Mouse (Mus musculus): ENCODE measurements around the gene Abhd16a.
A peak's percentile ranks its signal among the peaks of the same experiment; 100 is the strongest.

The Abhd16a gene

DNA sequence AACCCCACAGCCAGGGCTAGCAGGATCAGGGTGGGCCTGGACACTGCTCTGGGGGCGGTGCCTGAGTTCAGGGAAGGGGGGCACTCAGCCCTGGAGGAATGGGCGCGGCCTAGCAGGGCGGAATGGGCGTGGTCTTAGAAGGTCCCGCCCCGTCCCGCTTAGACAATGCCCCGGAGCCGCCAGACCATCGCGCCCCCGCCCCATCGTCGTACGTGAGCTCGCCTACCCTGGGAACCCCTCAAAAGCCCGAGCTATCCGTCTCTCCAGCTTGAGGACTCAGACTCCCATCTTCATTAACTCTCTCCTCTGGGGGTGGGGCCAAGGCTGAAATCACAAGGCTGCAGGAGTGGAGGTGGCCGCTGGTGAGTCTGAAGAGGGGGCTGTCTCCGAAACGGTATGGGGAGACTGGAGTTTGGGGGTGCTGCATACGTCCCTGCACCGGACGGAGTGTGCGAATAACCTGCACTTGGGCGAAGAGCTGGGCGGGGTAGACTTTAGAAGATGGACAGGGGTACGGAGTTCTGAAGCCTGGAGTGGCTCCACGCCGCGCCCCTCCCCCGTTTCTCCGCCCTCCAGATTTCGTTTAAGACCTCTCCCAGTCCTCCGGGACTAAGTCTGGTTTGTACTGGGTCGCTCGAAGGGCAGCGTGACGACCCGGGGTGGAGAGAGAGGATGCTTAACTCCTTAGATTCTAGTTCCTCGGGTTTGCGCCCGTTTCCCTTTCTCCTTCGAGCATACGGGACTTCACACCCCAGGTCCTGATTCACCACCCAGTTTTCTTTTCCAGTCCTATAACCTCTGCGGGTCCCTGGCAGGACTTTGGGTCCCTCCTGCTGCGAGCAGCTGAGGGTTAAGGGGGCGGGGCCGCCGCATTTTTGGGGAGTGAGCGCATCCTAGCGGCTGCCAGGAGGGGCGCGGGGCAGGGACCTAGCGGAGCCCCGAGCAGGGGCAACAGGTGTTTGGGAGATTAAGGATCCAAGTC, 29.9 kb upstream of the Abhd16a start, which contains the start of gene Ddah2:
TSS of gene Ddah2 (plus strand) at position 125 of the 982 bp plus-strand sequence.
- peak; percentile 94 for DNase-seq (ENCODE audit: extremely low spot score, low spot score)

DNA sequence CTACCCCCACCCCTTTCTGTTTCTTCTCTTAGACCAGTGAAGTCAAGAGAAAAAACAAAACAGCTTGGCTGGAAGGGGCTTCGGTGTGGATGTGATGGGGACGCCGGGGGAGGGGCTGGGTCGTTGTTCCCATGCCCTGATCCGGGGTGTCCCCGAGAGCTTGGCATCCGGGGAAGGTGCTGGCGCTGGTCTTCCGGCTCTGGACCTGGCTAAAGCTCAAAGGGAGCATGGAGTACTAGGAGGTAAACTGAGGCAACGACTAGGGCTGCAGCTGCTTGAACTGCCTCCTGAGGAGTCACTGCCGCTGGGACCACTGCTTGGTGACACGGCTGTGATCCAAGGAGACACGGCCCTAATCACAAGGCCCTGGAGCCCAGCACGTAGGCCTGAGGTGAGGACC, 29.0 kb upstream of the Abhd16a start:
- DNase-seq (ENCODE audit: extremely low spot score, low spot score): no peak

DNA sequence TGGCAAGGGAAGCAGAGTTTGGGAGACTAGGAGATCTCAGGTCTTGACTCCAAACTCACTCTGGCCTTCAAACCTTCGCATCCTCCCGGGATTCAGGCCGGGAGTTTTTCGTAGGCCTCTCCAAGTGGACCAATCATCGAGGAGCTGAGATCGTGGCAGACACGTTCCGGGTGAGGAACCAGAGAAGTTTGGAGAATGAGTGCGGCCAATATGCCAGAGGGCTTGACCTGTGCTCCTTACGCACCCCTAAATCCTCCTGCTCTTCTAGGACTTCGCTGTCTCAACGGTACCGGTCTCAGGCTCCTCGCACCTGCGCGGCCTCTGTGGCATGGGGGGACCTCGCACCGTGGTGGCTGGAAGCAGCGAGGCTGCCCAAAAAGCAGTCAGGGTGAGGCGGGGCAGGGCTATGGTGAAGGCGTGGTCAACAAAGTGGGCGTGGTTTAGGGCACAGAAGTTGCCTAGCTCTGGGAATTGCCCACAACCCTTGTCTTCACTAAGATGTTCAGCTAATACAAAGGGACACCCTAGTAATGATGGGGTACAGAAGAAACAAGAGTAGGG, 28.2 kb upstream of the Abhd16a start:
- no peak for DNase-seq (ENCODE audit: extremely low spot score, low spot score)

DNA sequence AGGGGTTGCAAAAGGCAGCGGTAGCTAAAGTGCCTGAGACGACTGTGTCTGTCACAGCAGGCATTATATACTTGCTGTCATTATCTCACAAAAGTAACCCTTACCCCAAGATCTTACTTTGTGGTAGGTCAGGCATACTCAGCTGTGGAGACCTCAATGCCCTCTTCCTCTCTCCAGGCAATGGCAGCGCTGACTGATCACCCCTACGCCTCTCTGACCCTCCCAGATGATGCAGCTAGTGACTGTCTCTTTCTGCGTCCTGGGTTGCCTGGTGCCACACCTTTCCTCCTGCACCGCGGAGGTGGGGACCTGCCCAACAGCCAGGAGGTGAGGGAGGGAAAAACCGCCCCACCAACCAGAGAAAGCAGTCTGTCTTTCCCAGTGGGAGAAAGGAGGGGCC, 27.8 kb upstream of the Abhd16a start:
- no peak for DNase-seq (ENCODE audit: extremely low spot score, low spot score)

DNA sequence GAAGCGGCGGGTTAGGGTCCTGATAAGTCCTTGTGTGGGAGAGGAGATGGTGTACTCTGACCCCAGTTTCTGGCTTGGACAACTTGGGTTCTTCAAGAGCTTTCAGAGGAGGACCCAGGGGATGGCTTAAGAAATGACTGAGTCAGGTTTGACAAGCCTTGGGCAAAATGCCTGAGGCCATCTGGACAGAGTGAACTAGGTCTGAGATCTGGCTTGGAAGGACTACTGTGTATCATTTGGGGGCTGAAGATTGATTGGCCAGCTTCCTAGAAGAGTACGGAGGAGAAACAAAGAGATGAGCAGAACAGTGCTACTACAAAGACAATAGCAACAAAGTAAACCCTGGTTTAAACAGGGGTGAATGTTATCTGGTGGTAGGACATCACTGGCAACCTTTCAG, 25.6 kb upstream of the Abhd16a start:
- DNase-seq (ENCODE audit: extremely low spot score, low spot score): no peak

DNA sequence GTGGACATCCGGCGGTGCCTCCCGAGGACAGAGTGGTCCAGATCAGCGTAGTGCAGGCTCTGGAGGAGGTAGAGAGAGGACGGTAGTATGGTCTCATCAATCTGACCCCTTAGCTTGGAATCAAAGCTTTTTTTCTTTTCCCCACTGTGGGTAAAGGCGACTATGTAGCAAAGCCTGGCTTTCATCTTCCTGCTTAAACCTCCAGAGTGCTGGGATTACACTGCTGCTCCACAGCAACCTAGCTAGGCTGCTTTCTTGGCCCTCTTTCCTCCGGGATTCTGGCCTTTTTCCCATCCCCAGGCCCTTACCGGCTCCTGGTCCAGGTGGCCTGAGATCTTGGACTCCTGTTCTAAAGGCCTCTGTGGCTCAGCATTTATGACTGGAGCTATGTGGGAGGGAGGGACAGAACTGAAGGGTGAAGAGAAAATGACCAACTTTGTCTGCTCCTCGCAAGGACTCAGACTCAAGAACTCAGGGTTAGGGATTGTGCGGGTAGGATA, 24.6 kb upstream of the Abhd16a start:
- DNase-seq (ENCODE audit: extremely low spot score, low spot score): no peak

DNA sequence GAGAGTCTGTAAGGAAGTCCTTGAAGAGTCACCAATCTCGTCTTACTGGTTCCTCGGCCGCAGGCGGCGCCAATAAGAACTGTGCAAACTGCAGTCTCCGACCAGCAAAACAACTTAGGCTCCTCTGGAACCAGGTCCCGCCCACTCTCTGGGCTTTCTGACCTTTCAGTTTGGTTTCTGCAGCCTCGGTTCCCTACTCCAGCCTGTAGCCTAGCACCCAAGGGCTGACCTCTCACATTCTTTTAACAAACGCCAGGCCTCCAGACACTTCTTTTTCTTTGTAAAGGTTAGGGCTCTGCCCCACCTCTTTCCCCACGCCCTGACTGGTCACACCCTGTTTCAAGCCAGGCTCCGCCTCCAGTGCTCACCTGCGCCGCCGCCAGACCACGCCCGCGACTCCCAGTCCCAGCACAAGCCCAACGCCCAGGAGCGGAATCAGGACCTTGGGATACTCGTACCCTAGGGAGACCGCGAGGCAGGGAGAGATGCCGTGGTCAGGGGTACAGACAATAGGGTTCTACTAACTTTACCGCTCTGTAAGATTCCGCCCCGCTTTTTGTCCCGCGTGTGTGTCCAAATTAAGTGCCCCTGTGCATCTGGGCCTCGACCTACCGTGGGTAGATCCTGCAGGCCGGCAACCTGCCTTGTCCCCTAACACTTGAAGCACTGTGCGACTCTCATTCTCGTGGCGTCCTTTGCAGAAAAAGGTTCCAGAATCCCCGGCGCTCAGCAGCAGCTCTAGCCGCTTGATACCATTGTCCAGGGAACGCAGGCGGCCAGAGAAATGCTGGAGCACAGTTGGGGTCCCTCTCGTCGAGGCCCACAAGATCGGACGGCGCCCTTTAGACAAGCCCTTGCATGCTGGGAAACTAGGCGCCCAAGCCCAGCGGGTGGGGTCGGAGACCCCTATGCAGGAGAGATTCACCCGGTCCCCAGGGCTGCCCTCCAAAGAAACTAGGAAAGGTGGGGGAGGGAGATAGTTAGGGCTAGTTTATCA, 23.8 kb upstream of the Abhd16a start, which contains the start of gene Ly6g6c:
TSS of gene Ly6g6c (plus strand) at position 438 of the 997 bp plus-strand sequence.
- peak; percentile 58 for DNase-seq (ENCODE audit: extremely low spot score, low spot score)

DNA sequence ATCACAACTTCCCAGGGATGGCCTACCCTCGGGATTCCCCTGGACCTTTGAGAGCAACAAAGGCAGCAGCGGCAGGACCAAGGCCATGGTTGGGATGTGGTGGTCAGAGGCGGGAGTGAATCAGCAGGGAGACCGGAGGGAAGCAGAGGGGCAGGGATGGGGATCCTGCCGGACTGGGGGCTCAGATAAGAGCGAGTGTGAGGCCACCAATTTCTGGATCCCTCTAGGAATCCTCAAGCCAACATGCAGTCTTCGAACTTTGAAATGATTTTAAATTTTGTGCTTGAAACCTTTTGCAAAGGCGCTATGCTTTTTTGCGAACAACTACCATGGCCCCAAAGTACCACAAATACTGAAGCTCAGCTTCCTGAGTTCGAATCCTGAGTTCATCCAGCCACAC, 23.0 kb upstream of the Abhd16a start, which contains the start of gene Mpig6b:
TSS of gene Mpig6b (minus strand) at position 101 of the 400 bp plus-strand sequence.
- DNase-seq (ENCODE audit: extremely low spot score, low spot score): no peak

DNA sequence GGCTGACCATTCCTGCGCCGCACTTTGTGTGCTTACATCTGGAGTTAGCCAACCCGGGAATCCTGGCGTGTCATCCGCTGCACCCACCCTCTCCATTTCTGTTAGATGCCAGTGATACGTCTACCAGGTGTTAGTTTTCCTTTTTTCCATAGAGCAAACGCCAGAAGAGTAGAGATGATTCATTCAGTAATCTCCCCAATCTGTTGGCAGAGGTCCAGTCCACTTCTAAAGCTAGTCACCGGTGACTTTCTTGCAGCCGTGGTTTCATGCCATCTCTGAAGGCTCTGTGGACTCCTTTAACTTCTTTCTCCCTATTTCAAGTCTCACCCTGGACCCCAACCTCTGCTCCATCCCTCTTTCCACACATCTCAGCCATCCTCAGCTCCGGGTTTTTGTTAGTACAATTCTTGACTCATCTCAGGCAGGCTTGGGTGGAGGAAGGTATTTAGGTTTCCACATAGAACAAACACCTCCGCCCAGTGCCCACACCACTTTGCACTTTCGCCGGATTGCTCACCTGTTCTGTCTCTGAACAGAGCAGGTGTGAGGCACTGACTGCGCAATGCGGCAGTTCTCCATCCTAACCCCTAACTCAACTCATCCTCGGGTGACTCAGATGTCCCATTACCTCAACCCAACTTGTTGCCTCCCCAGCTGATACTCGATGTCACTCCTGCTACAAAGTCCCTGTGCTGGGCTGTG, 20.7 kb upstream of the Abhd16a start:
- no peak for DNase-seq (ENCODE audit: extremely low spot score, low spot score)

DNA sequence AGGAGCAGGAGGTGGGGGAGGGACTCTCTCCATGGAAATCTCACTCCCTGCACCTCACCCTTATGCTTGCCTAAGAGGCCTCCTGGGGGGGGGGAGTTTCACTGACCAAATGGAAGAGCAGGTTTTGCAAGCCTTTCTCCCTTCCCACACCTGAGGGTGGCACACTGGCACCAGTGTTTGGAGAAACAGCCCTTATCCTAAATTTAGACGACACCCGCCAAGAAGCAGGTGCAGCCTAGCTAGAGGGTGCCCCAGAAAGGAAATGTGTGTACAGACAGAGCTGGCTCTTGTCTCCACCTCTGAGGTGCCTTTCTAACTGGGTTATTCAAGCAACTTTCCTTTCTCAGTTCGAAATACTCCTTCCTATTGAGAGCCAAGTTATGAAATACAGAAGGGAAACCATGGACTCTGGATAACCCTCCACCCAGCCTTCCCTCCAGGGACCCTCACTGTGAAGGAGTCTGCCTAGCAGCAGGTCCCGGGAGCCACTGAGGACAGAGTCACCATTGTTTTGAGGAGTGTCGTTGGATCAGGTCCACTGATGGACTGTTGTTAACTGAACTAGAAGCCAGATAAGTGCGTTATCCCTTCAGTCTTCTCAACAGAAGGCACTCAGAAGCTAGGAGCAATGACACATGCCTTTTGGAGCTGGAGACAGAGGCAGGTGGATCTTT, 18.4 kb upstream of the Abhd16a start:
- DNase-seq (ENCODE audit: extremely low spot score, low spot score): no peak

DNA sequence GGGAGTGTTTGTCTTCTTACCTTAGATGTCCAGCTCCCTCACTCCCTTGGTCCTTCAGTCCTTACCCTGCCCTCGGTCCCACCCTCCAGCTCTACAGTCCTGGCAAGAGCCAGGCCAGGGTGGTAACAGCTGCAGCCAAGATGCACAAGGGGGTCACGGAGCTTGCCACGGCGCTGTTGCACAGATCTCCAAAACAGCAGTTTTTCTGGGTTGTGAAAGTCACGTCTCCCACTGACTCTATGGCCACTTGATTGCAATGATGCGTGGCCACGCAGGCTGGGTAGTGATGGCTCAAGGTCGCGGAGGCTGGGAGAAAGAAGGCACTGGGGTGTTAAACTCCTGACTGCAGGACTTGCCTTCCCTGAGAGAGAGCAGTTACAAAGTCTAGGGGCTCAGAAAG, 17.6 kb upstream of the Abhd16a start:
- no peak for DNase-seq (ENCODE audit: extremely low spot score, low spot score)

DNA sequence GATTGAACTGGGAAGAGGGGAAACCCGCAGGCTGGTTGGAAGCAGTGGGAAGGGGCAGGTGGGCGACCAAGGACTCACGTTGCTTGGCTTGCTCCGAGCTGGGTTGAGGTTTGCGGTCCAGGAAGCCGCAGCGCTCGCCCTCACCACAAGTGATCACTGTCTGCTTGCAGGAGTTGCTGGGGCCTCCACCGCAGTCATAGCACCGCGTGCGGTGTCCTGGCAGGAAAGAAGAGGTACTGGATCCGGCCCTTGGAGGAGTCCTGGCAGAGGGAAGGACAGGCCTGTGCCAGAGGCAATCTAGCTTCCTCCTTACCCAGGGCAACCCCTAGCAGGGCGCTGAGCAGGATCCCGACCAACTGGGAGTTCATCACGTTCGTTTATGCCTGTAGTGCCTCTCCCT, 15.0 kb upstream of the Abhd16a start:
- no peak for DNase-seq (ENCODE audit: extremely low spot score, low spot score)

DNA sequence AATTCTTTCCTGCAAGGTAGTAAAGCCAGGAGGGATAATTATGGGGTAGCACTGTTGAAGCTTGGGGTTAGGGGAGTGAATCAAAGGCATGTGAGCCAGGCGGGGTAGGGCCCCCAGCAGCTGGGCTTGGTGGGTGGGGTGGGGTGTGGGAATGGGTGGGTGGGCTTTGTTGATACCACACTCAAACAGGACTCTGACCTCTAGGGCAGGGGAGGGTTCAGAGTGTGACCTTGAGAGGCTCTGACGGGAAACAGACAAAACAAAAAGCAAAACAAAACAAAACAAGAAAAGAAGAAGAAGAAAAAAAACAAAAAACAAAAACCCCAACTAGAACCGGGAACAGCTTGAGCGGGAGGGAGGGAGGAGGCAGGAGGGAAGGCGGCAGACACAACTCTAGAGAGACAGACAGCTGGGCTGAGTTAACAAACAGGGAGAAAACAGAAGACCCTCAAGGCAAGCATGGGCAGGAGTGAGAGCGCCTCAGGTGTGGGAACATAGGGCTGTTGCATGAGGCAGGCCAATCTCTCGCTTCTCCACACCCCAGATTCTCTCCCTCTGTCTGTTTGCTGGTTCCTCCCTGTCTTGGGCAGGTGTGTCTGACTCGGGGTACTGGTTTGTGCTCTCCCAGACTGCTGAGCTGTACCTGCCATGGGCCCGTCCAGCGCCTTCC, 12.4 kb upstream of the Abhd16a start, which contains the start of gene Ly6g6e:
TSS of gene Ly6g6e (plus strand) at position 396 of the 670 bp plus-strand sequence.
- no peak for DNase-seq (ENCODE audit: extremely low spot score, low spot score)

DNA sequence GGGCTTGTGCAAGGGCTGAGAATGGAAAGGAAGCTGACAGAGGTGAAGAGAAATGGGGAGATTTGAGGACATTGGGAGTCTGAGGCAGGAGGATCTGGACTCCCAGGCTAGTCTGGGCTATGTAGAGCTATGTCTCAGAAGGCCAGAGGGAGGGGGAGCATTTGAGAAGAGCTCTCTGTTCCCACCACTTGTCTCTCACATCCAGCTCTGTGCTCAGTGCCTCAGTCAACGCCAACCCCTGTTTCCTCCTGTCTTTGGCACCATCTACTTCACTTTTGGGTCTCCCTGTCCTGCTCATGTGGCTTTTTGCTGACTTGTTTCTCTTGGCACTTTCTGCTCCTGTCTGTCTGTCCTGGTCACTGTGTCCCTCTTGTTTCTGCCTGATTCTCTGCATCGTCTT, 11.8 kb upstream of the Abhd16a start:
- DNase-seq (ENCODE audit: extremely low spot score, low spot score): no peak

DNA sequence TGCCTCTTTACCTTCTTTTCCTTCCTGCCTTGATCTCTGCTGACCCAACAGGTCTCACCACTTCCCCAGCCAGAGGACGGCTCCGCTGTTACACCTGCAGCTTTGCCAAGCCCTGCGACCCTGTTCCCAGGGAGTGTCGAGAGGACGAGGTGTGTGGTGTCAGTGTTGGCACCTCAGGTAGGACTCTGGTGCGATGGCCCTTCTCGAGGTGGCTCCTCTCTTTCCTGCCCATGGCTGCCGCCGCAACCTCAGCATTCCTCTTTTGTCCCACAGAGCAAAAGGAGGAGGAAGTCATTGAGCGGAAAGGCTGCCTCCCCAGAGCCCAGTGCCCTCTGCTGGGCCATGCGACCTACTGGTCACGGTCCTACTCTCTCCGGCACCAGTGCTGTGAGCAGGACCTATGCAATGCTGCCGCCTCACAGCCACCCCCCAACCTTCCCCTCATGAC, 11.3 kb upstream of the Abhd16a start, which contains the start of gene Ly6g6d:
TSS of gene Ly6g6d (minus strand) at position 280 of the 448 bp plus-strand sequence.
- peak; percentile 37 for DNase-seq (ENCODE audit: extremely low spot score, low spot score)

DNA sequence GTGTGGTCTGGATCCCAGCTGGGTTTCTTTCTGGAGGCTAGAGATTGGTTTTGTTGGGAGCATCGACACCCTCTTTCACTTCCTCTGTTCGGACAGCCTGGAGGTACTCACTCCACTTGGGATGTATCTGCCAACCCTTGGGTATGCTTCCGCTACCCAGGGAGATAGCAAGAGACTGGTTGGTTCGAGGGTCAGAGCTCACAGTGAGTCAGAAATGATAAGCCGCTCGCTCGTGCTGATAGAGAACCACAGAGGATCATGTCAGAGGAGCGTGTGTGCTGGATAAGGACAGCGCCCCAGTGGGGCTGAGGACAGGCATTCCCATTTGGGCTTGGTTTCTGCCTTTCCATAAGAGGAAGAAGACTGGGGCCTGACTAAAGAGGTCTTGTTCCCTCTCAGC, 9.3 kb upstream of the Abhd16a start:
- no peak for DNase-seq (ENCODE audit: extremely low spot score, low spot score)

DNA sequence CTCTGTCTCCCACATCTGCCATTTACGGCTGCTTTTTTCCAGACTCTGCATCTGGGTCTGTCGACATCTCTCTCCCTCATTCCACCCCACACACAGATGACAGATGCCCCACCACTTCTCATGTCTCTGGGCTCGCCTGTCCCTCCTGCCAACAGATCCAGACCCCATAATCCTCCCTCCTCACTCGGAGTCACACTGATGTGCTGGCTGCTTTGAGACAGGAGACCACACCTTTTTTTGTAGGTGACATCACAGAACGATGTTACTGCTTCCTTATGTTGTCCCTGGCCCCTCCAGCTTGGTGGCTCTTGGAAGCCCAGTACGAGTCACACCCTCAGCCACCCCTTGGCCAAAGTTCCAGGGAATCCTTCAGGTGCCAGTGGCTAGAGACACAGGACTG, 8.8 kb upstream of the Abhd16a start:
- DNase-seq (ENCODE audit: extremely low spot score, low spot score): no peak

DNA sequence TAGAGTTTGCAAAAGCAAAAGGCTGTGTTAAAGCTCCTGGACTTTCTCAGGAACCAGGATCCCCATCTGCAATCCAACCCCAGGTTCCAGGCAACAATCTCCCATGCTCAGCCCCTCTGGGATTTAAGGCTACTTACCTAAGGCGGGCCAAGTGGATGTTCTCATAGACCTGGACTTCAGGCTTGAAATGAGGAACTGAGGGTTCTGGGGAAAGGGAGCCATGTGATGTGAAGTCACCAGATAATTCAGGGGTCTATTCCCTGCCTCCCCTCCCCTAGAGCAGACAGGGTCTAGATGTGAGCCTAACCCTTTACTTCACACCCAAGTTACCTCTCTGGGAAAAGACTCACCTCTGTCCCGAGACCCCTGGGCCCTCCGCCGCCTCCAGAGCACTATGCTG, 8.4 kb upstream of the Abhd16a start:
- no peak for DNase-seq (ENCODE audit: extremely low spot score, low spot score)

Data from neural tube, embryonic 10.5 days (tissue).